Mouse (Mus musculus) forebrain, embryonic 16.5 days (tissue): ENCODE data around the gene Ssr2. TPM values are rescaled to one million over a fixed set of nuclear protein-coding genes. Genes with fewer than 3 reads are reported as not detected.
"Not testable (repeated sequence)": the region's sequence is repeated elsewhere in the genome, so short reads cannot be mapped to it uniquely, and the experiment has no call there.

ENCODE experiments used
- ATAC-seq: fragments of 200-750 bp; cut with Nextera tagmentation; 2 replicates; pipeline ENCODE4 v1.8.0; 2017; ENCODE audit warnings: mild to moderate bottlenecking, moderate library complexity
- H3K27ac ChIP-seq: fragments of 300-500 bp; sonication (generic); 2 replicates; pipeline ENCODE4 v1.5.1; 2014; ENCODE audit warnings: low read length, control low read depth
- H3K27me3 ChIP-seq: fragments of 300-500 bp; sonication (generic); replicated peaks from 2 replicates; pipeline ENCODE4 v1.6.1; 2014; ENCODE audit warnings: low read length; ENCODE audit not compliant: control insufficient read depth, insufficient read depth
- H3K36me3 ChIP-seq: fragments of 300-500 bp; sonication (generic); 2 replicates; pipeline ENCODE4 v1.6.1; 2014; ENCODE audit not compliant: control insufficient read depth, insufficient read depth
- H3K4me1 ChIP-seq: fragments of 300-500 bp; sonication (generic); replicated peaks from 2 replicates; pipeline ENCODE4 v1.6.1; 2014; ENCODE audit warnings: low read length; ENCODE audit not compliant: control insufficient read depth, insufficient read depth
- H3K4me2 ChIP-seq: fragments of 300-500 bp; sonication (generic); 2 replicates; pipeline ENCODE4 v1.6.1; 2014; ENCODE audit warnings: mild to moderate bottlenecking, low read length, control low read depth
- H3K4me3 ChIP-seq: fragments of 300-500 bp; sonication (generic); replicated peaks from 2 replicates; pipeline ENCODE4 v1.5.1; 2014; ENCODE audit warnings: mild to moderate bottlenecking, low read length, control low read depth
- H3K9ac ChIP-seq: fragments of 300-500 bp; sonication (generic); replicated peaks from 2 replicates; pipeline ENCODE4 v1.6.1; 2014; ENCODE audit warnings: low read depth, low read length, control low read depth
- H3K9me3 ChIP-seq: fragments of 300-500 bp; sonication (generic); 2 replicates; pipeline ENCODE4 v1.6.1; 2016; ENCODE audit warnings: low read length; ENCODE audit not compliant: control insufficient read depth
- WGBS: fragments of 180-500 bp; shearing (Covaris S2); extraction: QIAGEN DNeasy Blood & Tissue Kit; methylation state at CpG from one replicate; pipeline ENCODE4 v1.1.7; 2014; 5-methylcytosine and 5-hydroxymethylcytosine counted together
- polyA plus RNA-seq: library from polyadenylated mRNA; unstranded; fragments of >200 nt; fragmentation: Nextera tagmentation; extraction: Ambion mirVana; gene quantifications from 2 replicates; pipeline ENCODE4 v1.2.1, GENCODE M21; 2015

Ssr2 gene
- polyA plus RNA-seq, 1 experiment from 2014 or later, result 140 TPM

DNA sequence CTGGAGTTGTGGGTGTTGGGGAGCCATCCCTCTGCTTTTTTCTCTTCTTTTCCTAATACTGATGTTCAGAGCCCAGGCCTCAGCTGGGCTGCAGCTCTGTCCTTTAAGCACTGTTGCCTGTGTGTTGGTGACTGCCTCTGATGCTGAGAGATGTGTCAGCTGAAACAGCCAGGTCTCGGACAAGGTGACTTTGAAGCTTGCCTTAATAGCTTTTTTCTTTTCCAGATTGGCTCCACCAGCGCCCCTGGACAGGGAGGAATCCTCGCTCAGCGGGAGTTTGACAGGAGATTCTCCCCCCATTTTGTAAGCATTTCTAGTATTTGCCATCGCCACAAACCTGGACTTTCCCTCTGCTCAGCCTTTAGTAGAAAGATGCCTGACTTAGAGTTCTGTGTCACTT lies 11.0 kb downstream of the Ssr2 start:
- no peaks in the 10 kb centered on the region for H3K9me3 ChIP-seq
- WGBS, result 91% methylated on average over 5 of the region's 5 CpGs
- H3K4me3 ChIP-seq, result no peak overlapping the region
- no peaks in the 10 kb centered on the region; the same call in 1 of the 2 replicates for H3K4me1 ChIP-seq
- no peak overlapping the region for H3K4me2 ChIP-seq
- peaks cover 32% of the 10 kb centered on the region for H3K36me3 ChIP-seq
- no peaks in the 10 kb centered on the region for H3K27me3 ChIP-seq
- no peak for ATAC-seq
- H3K27ac ChIP-seq, result no peak overlapping the region
- no peak overlapping the region for H3K9ac ChIP-seq

GRCm38 (mm10) chr3:88590246-88590645 lies 14.6 kb downstream of the Ssr2 start:
- no peaks in the 10 kb centered on the region for H3K27me3 ChIP-seq
- no peak overlapping the region for H3K4me3 ChIP-seq
- WGBS, result 26% methylated on average over 5 of the region's 5 CpGs
- no peak overlapping the region for H3K9ac ChIP-seq
- peaks cover 23% of the 10 kb centered on the region for H3K36me3 ChIP-seq
- no peak for ATAC-seq
- no peak overlapping the region for H3K27ac ChIP-seq
- no peaks in the 10 kb centered on the region; the same call in 1 of the 2 replicates for H3K4me1 ChIP-seq
- no peaks in the 10 kb centered on the region for H3K9me3 ChIP-seq
- no peak overlapping the region for H3K4me2 ChIP-seq

DNA sequence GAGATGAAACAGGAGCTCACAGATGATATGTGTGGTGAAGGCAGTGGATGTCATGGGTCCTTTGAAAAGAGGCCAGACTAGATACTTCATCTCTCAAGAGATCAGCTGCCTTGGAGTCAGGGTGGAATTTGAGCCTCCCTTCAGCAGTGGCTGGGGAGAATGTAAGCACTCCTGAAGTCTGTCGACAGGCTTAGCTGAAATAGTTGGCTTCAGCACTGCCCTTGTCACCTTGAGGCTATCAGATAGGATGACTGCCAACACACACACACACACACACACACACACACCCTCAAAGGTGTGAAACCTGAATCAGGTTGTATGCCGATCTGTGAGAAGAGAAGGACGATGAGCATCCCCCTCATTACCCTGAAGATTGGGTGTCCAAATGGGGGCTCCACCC lies 15.4 kb downstream of the Ssr2 start:
- no peak for ATAC-seq
- WGBS, result 64% methylated on average over 3 of the region's 3 CpGs
- no peaks in the 10 kb centered on the region for H3K9me3 ChIP-seq
- no peak overlapping the region for H3K4me3 ChIP-seq
- no peak overlapping the region for H3K9ac ChIP-seq
- H3K4me2 ChIP-seq, result no peak overlapping the region
- peaks cover 17% of the 10 kb centered on the region for H3K36me3 ChIP-seq
- no peaks in the 10 kb centered on the region for H3K27me3 ChIP-seq
- no peak overlapping the region for H3K27ac ChIP-seq
- H3K4me1 ChIP-seq, result no peaks in the 10 kb centered on the region; the same call in 1 of the 2 replicates

GRCm38 (mm10) chr3:88591950-88592731 lies 16.5 kb downstream of the Ssr2 start:
- Histone ChIP-seq H3K27me3 (no peaks in the 10 kb centered on the region), H3K27ac (no peak overlapping the region), H3K9me3 (no peaks in the 10 kb centered on the region), H3K4me3 (no peak overlapping the region), H3K4me1 (no peaks in the 10 kb centered on the region; the same call in 1 of the 2 replicates), H3K9ac (peak overlapping the region; percentile 19), H3K36me3 (peaks cover 11% of the 10 kb centered on the region), H3K4me2 (no peak overlapping the region)
- no peak for ATAC-seq
- 30% methylated on average over 9 of the region's 9 CpGs for WGBS

GRCm38 (mm10) chr3:88592942-88593576 lies 17.4 kb downstream of the Ssr2 start:
- Histone ChIP-seq H3K4me3 (no peak overlapping the region), H3K36me3 (peaks cover 2% of the 10 kb centered on the region; the same call in 1 of the 2 replicates), H3K9me3 (no peaks in the 10 kb centered on the region), H3K4me1 (no peaks in the 10 kb centered on the region; the same call in 1 of the 2 replicates), H3K27ac (no peak overlapping the region), H3K4me2 (no peak overlapping the region), H3K9ac (no peak overlapping the region), H3K27me3 (no peaks in the 10 kb centered on the region)
- 69% methylated on average over 10 of the region's 10 CpGs for WGBS
- ATAC-seq, result no peak

GRCm38 (mm10) chr3:88593893-88594580 lies 18.4 kb downstream of the Ssr2 start:
- no peak for ATAC-seq
- no peaks in the 10 kb centered on the region; the same call in 1 of the 2 replicates for H3K4me1 ChIP-seq
- H3K36me3 ChIP-seq, result no peaks in the 10 kb centered on the region
- no peak overlapping the region for H3K4me2 ChIP-seq
- H3K27me3 ChIP-seq, result no peaks in the 10 kb centered on the region
- H3K9me3 ChIP-seq, result no peaks in the 10 kb centered on the region
- 66% methylated on average over 10 of the region's 10 CpGs for WGBS
- H3K9ac ChIP-seq, result no peak overlapping the region
- H3K4me3 ChIP-seq, result no peak overlapping the region
- H3K27ac ChIP-seq, result no peak overlapping the region

DNA sequence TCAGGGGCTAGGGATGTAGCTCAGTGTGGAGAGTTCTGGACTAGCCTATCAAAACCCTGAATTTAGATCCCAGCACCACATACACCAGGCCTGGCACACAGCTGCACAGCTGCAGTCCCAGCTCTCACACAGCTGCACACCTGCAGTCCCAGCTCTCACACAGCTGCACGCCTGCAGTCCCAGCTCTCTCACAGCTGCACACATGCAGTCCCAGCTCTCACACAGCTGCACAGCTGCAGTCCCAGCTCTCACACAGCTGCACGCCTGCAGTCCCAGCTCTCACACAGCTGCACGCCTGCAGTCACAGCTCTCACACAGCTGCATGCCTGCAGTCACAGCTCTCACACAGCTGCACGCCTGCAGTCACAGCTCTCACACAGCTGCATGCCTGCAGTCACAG lies 20.9 kb downstream of the Ssr2 start:
- not testable (repeated sequence) for H3K27me3 ChIP-seq, H3K4me3 ChIP-seq, H3K4me2 ChIP-seq, H3K9me3 ChIP-seq, H3K9ac ChIP-seq, ATAC-seq, H3K27ac ChIP-seq, H3K36me3 ChIP-seq, H3K4me1 ChIP-seq
- 84% methylated on average over 4 of the region's 4 CpGs for WGBS

DNA sequence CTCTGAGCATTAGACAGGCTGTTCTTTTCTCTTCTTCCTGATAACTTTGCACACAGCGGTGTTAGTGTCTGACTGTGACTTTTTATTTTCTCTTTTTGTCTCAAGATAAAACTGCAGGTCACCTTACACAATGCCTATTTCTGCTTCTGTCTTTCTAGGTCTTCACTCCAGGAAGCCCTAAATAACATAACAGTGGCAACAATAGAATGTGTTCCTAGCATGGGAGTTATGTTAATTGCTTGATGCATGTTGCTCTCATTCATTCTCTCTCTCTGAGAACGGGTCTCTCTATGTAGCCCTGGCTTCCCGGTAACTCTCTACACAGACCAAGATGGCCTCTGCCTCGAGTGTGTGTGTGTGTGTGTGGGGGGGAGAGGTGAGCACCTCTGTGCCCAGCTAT lies 26.8 kb downstream of the Ssr2 start:
- H3K4me2 ChIP-seq, result no peak overlapping the region
- no peaks in the 10 kb centered on the region for H3K27me3 ChIP-seq
- 70% methylated on average over 4 of the region's 4 CpGs for WGBS
- no peak overlapping the region for H3K27ac ChIP-seq
- H3K9ac ChIP-seq, result no peak overlapping the region
- H3K36me3 ChIP-seq, result no peaks in the 10 kb centered on the region
- H3K4me1 ChIP-seq, result peaks cover 3% of the 10 kb centered on the region; the same call in 1 of the 2 replicates
- H3K4me3 ChIP-seq, result no peak overlapping the region
- no peaks in the 10 kb centered on the region for H3K9me3 ChIP-seq
- ATAC-seq, result no peak

- no peak overlapping the region for H3K9ac ChIP-seq
- 30% methylated on average over 6 of the region's 6 CpGs for WGBS
- H3K4me2 ChIP-seq, result no peak overlapping the region
- no peaks in the 10 kb centered on the region for H3K36me3 ChIP-seq
- ATAC-seq, result no peak
- H3K4me1 ChIP-seq, result peaks cover 7% of the 10 kb centered on the region
- no peak overlapping the region for H3K27ac ChIP-seq
- H3K4me3 ChIP-seq, result no peak overlapping the region
- no peaks in the 10 kb centered on the region for H3K27me3 ChIP-seq
- no peaks in the 10 kb centered on the region for H3K9me3 ChIP-seq
These were observed 28.1 kb downstream of the Ssr2 start for GRCm38 (mm10) chr3:88603714-88604161.
